Mouse (Mus musculus) liver, postnatal 0 days (tissue): ENCODE data around the gene Mpig6b.

Experiments
- CTCF ChIP-seq: sonication (generic); IDR thresholded peaks from 2 replicates; pipeline ENCODE4 v1.5.1; 2016; ENCODE audit warnings: antibody characterized with exemption, low read depth
- EP300 ChIP-seq: IDR thresholded peaks from 2 replicates; pipeline ENCODE4 v1.6.1; 2016; ENCODE audit warnings: antibody characterized with exemption, low read depth, mild to moderate bottlenecking

DNA sequence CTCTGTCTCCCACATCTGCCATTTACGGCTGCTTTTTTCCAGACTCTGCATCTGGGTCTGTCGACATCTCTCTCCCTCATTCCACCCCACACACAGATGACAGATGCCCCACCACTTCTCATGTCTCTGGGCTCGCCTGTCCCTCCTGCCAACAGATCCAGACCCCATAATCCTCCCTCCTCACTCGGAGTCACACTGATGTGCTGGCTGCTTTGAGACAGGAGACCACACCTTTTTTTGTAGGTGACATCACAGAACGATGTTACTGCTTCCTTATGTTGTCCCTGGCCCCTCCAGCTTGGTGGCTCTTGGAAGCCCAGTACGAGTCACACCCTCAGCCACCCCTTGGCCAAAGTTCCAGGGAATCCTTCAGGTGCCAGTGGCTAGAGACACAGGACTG, 14.3 kb upstream of the Mpig6b start:
- TF ChIP-seq CTCF, result no peak
- TF ChIP-seq EP300, result no peak
